Mouse (Mus musculus) C2C12 (cell line): Measurements from ENCODE around the gene Dst.

Experiments used
- CTCF ChIP-seq: IDR thresholded peaks from one replicate; pipeline ENCODE4 v1.5.1; 2011; ENCODE audit not compliant: control insufficient read depth, insufficient read depth, insufficient read length
- MAX ChIP-seq: IDR thresholded peaks from one replicate; pipeline ENCODE4 v1.6.1; 2011; ENCODE audit warnings: mild to moderate bottlenecking, control low read depth
- USF1 ChIP-seq: IDR thresholded peaks from one replicate; pipeline ENCODE4 v1.6.1; 2011; ENCODE audit warnings: low read depth, mild to moderate bottlenecking, control low read depth, moderate library complexity

- TF ChIP-seq CTCF (no peak), USF1 (no peak), MAX (no peak)
These were observed 266.5 kb downstream of the Dst start for GRCm38 (mm10) chr1:34174517-34174916.
